Mouse (Mus musculus): ENCODE results near the gene Max. TPM values are rescaled to one million over a fixed set of nuclear protein-coding genes. Genes with fewer than 3 reads are reported as not detected.

Max gene
- total and polyA plus RNA-seq, 2 experiments from 2014 or later: 8.4 to 26.8 TPM

GRCm38 (mm10) chr12:76899261-76899975, 62.6 kb downstream of the Max start:
- DNase-seq (ENCODE audit: low spot score) (no peak), ATAC-seq (ENCODE audit: insufficient read depth, low read depth) (no peak)
- Histone ChIP-seq H3K36me3 (replicated peaks; ENCODE audit: control insufficient read depth, insufficient read depth, low read length) (peaks cover 3% of the 10 kb centered on the region; the same call in 1 of the 2 replicates), H3K4me3 (ENCODE audit: low read depth, low read length) (no peak overlapping the region), H3K9ac (replicated peaks; ENCODE audit: low read depth, low read length) (no peak overlapping the region), H3K4me2 (ENCODE audit: low read depth, low read length) (no peak overlapping the region), H3K27me3 (ENCODE audit: control insufficient read depth, insufficient read depth, low read length) (no peaks in the 10 kb centered on the region), H3K4me1 (ENCODE audit: control insufficient read depth, insufficient read depth) (peaks cover 16% of the 10 kb centered on the region), H3K27ac (ENCODE audit: low read depth) (no peak overlapping the region), H3K9me3 (replicated peaks; ENCODE audit: control insufficient read depth, low read length) (no peaks in the 10 kb centered on the region)
- WGBS: 92% methylated on average over 10 of the region's 10 CpGs
- TF ChIP-seq EP300 (IDR thresholded peaks at IDR 0.05; ENCODE audit: low read depth): no peak
- TF ChIP-seq CTCF (IDR thresholded peaks at IDR 0.05; ENCODE audit: low read depth): no peak

- ATAC-seq (ENCODE audit: insufficient read depth, low read depth) (no peak), DNase-seq (ENCODE audit: low spot score) (no peak)
- Histone ChIP-seq H3K4me3 (ENCODE audit: low read depth, low read length) (no peak overlapping the region), H3K4me2 (ENCODE audit: low read depth, low read length) (no peak overlapping the region), H3K9me3 (replicated peaks; ENCODE audit: control insufficient read depth, low read length) (no peaks in the 10 kb centered on the region), H3K36me3 (replicated peaks; ENCODE audit: control insufficient read depth, insufficient read depth, low read length) (peaks cover 3% of the 10 kb centered on the region; the same call in 1 of the 2 replicates), H3K4me1 (ENCODE audit: control insufficient read depth, insufficient read depth) (peaks cover 16% of the 10 kb centered on the region), H3K27me3 (ENCODE audit: control insufficient read depth, insufficient read depth, low read length) (no peaks in the 10 kb centered on the region), H3K27ac (ENCODE audit: low read depth) (no peak overlapping the region), H3K9ac (replicated peaks; ENCODE audit: low read depth, low read length) (no peak overlapping the region)
- TF ChIP-seq CTCF (IDR thresholded peaks at IDR 0.05; ENCODE audit: low read depth) (no peak), EP300 (IDR thresholded peaks at IDR 0.05; ENCODE audit: low read depth) (no peak)
These were observed 63.9 kb downstream of the Max start for GRCm38 (mm10) chr12:76898141-76898540.

GRCm38 (mm10) chr12:76897006-76897405, 65.0 kb downstream of the Max start:
- Histone ChIP-seq H3K4me1 (ENCODE audit: control insufficient read depth, insufficient read depth) (peaks cover 16% of the 10 kb centered on the region), H3K4me3 (ENCODE audit: low read depth, low read length) (no peak overlapping the region), H3K27me3 (ENCODE audit: control insufficient read depth, insufficient read depth, low read length) (no peaks in the 10 kb centered on the region), H3K36me3 (replicated peaks; ENCODE audit: control insufficient read depth, insufficient read depth, low read length) (peaks cover 3% of the 10 kb centered on the region; the same call in 1 of the 2 replicates), H3K4me2 (ENCODE audit: low read depth, low read length) (no peak overlapping the region), H3K27ac (ENCODE audit: low read depth) (no peak overlapping the region), H3K9me3 (replicated peaks; ENCODE audit: control insufficient read depth, low read length) (no peaks in the 10 kb centered on the region), H3K9ac (replicated peaks; ENCODE audit: low read depth, low read length) (no peak overlapping the region)
- TF ChIP-seq CTCF (IDR thresholded peaks at IDR 0.05; ENCODE audit: low read depth): no peak
- TF ChIP-seq EP300 (IDR thresholded peaks at IDR 0.05; ENCODE audit: low read depth): no peak
- no peak for DNase-seq (ENCODE audit: low spot score)
- ATAC-seq (ENCODE audit: insufficient read depth, low read depth): no peak
- 83% methylated on average over 10 of the region's 10 CpGs for WGBS

GRCm38 (mm10) chr12:76896566-76896965, 65.4 kb downstream of the Max start:
- Histone ChIP-seq H3K9me3 (replicated peaks; ENCODE audit: control insufficient read depth, low read length) (no peaks in the 10 kb centered on the region), H3K36me3 (replicated peaks; ENCODE audit: control insufficient read depth, insufficient read depth, low read length) (peaks cover 3% of the 10 kb centered on the region; the same call in 1 of the 2 replicates), H3K27ac (ENCODE audit: low read depth) (no peak overlapping the region), H3K4me1 (ENCODE audit: control insufficient read depth, insufficient read depth) (peaks cover 16% of the 10 kb centered on the region), H3K4me2 (ENCODE audit: low read depth, low read length) (no peak overlapping the region), H3K4me3 (ENCODE audit: low read depth, low read length) (no peak overlapping the region), H3K27me3 (ENCODE audit: control insufficient read depth, insufficient read depth, low read length) (no peaks in the 10 kb centered on the region), H3K9ac (replicated peaks; ENCODE audit: low read depth, low read length) (no peak overlapping the region)
- WGBS: 79% methylated on average over 4 of the region's 4 CpGs
- DNase-seq (ENCODE audit: low spot score) (no peak), ATAC-seq (ENCODE audit: insufficient read depth, low read depth) (no peak)
- TF ChIP-seq CTCF (IDR thresholded peaks at IDR 0.05; ENCODE audit: low read depth): no peak
- TF ChIP-seq EP300 (IDR thresholded peaks at IDR 0.05; ENCODE audit: low read depth): no peak

GRCm38 (mm10) chr12:76895777-76896176, 66.2 kb downstream of the Max start:
- peaks cover 16% of the 10 kb centered on the region for H3K4me1 ChIP-seq (ENCODE audit: control insufficient read depth, insufficient read depth)
- H3K9me3 ChIP-seq (replicated peaks; ENCODE audit: control insufficient read depth, low read length): no peaks in the 10 kb centered on the region
- DNase-seq (ENCODE audit: low spot score) (peak; percentile 78), ATAC-seq (ENCODE audit: insufficient read depth, low read depth) (peak; percentile 80)
- H3K4me2 ChIP-seq (ENCODE audit: low read depth, low read length): no peak overlapping the region
- 16% methylated on average over 7 of the region's 7 CpGs for WGBS
- TF ChIP-seq EP300 (IDR thresholded peaks at IDR 0.05; ENCODE audit: low read depth) (no peak), CTCF (IDR thresholded peaks at IDR 0.05; ENCODE audit: low read depth) (no peak)
- H3K4me3 ChIP-seq (ENCODE audit: low read depth, low read length): no peak overlapping the region
- peak overlapping the region; percentile 46 for H3K27ac ChIP-seq (ENCODE audit: low read depth)
- peaks cover 3% of the 10 kb centered on the region; the same call in 1 of the 2 replicates for H3K36me3 ChIP-seq (replicated peaks; ENCODE audit: control insufficient read depth, insufficient read depth, low read length)
- H3K27me3 ChIP-seq (ENCODE audit: control insufficient read depth, insufficient read depth, low read length): no peaks in the 10 kb centered on the region
- no peak overlapping the region for H3K9ac ChIP-seq (replicated peaks; ENCODE audit: low read depth, low read length)

Measured in heart, postnatal 0 days (tissue).